ENCODE assay signal across 9 mouse cellular contexts in the genomic region with DNA sequence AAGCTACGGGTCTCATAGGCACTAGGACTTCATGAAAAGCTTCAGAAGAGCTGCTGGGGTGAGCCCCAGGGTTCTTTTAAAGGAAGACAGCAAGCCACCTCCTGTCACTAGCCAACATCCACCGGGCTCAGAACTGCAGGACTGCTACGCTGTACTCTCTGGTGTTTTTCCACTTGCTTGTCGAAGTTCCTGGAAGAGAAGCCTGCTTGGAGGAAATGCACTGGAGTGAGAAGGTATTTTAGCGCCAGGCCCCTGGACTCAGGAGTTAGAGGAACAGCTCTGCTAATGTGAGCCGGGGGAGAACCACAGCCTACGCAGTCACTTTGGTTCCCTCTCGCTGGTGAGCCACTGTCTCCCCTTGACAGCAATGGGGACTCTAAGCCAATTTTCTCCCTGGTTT. TPM values are rescaled to one million over a fixed set of nuclear protein-coding genes. Genes with fewer than 3 reads are reported as not detected.
DNase-seq lines count a peak whose midpoint lies in the region; ATAC-seq lines count a peak whose summit lies in the region.
"Had no signal": no experiment of that assay in that cellular context is flagged by ENCODE, and none has a peak within 500 bp of the region (broad histone marks: within the 10 kb centered on the region; RNA-seq: fewer than 3 reads in every experiment).

No protein-coding gene starts in this region.

- H3K36me3 ChIP-seq in hindbrain, embryonic 14.5 days (replicated peaks; ENCODE audit: control insufficient read depth, insufficient read depth): peaks cover 38% of the 10 kb centered on the region

- H3K4me3 ChIP-seq in hindbrain, embryonic 14.5 days (replicated peaks; ENCODE audit: low read length): no peak overlapping the region

- no peak overlapping the region for H3K4me2 ChIP-seq in hindbrain, embryonic 14.5 days (replicated peaks)

- 92% methylated on average over 8 of the region's 8 CpGs for WGBS in hindbrain, embryonic 14.5 days

- H3K27me3 ChIP-seq in hindbrain, embryonic 14.5 days (ENCODE audit: control insufficient read depth, insufficient read depth, low read length): no peaks in the 10 kb centered on the region

- peak; percentile 25 for DNase-seq in gastrocnemius, postnatal 25 days
- DNase-seq in gastrocnemius, adult 18-20 months (ENCODE audit: low spot score): no peak
- peak; percentile 8 for DNase-seq in Muller cell, postnatal 12 days (ENCODE audit: inconsistent ontology term)
- DNase-seq in kidney, adult 8-10 months: peak; percentile 55 to 62
- peak; percentile 52 for DNase-seq in naive thymus-derived CD4-positive, alpha-beta T cell, adult 2 months (ENCODE audit: low read depth)
- DNase-seq in hindbrain, embryonic 14.5 days (ENCODE audit: low spot score): no peak
- no peak for DNase-seq in right cerebral cortex, postnatal 14 days
- no peak for DNase-seq in testis, postnatal 10 days (ENCODE audit: low spot score)

- ATAC-seq in hindbrain, embryonic 14.5 days (ENCODE audit: low FRiP score): no peak

- no peaks in the 10 kb centered on the region for H3K9me3 ChIP-seq in hindbrain, embryonic 14.5 days (ENCODE audit: control insufficient read depth, low read length)

- no peak overlapping the region for H3K27ac ChIP-seq in hindbrain, embryonic 14.5 days

- no peak overlapping the region for H3K9ac ChIP-seq in hindbrain, embryonic 14.5 days

- H3K4me1 ChIP-seq in hindbrain, embryonic 14.5 days (replicated peaks; ENCODE audit: control insufficient read depth, insufficient read depth, low read length): peaks cover under 1% of the 10 kb centered on the region; the same call in 1 of the 2 replicates

RNA-seq across cellular contexts. Expression of a gene that starts 6.4 kb away (rescaled TPM):
- total RNA-seq in gastrocnemius, postnatal 25 days (2021): 1 to 10 TPM; 2.8 to 5.0 TPM
- total RNA-seq in gastrocnemius, adult 18-20 months (2021): 1 to 10 TPM; 4.3 to 5.5 TPM
- polyA plus RNA-seq in hindbrain, embryonic 14.5 days (2014; fragmentation: Nextera tagmentation; extraction: Ambion mirVana): 18.5 and 18.8 TPM in 2 replicates

RNA-seq across cellular contexts. Expression of a gene that starts 6.5 kb away (rescaled TPM):
- total RNA-seq in gastrocnemius, postnatal 25 days (2021): 10 to 100 TPM in 1 of 2 experiments, 1 to 10 TPM in 1; 7.0 to 11.5 TPM
- total RNA-seq in gastrocnemius, adult 18-20 months (2021): 1 to 10 TPM; 9.1 to 9.7 TPM
- polyA plus RNA-seq in hindbrain, embryonic 14.5 days (2014; fragmentation: Nextera tagmentation; extraction: Ambion mirVana): 20.4 and 25.2 TPM in 2 replicates

RNA-seq across cellular contexts. Expression of a gene that starts 6.5 kb away (rescaled TPM):
- under 1 TPM; 0.29 to 0.43 TPM for total RNA-seq in gastrocnemius, postnatal 25 days (2021)
- total RNA-seq in gastrocnemius, adult 18-20 months (2021): under 1 TPM in 1 of 2 experiments, not detected in 1; 0.14 TPM
- polyA plus RNA-seq in hindbrain, embryonic 14.5 days (2014; fragmentation: Nextera tagmentation; extraction: Ambion mirVana): 0.54 TPM in 1 of 2 replicates, not detected in the other

RNA-seq across cellular contexts. Expression of a gene that starts 11.5 kb away (rescaled TPM):
- total RNA-seq in gastrocnemius, postnatal 25 days (2021): 10 to 100 TPM; 53.5 to 56.8 TPM
- total RNA-seq in gastrocnemius, adult 18-20 months (2021): 10 to 100 TPM; 63.0 to 64.5 TPM
- 16.3 and 17.6 TPM in 2 replicates for polyA plus RNA-seq in hindbrain, embryonic 14.5 days (2014; fragmentation: Nextera tagmentation; extraction: Ambion mirVana)

RNA-seq across cellular contexts. Expression of a gene that starts 29.5 kb away (rescaled TPM):
- total RNA-seq in gastrocnemius, postnatal 25 days (2021): under 1 TPM; 0.56 to 0.70 TPM
- under 1 TPM in 1 of 2 experiments, not detected in 1; 0.55 TPM for total RNA-seq in gastrocnemius, adult 18-20 months (2021)
- 0.26 and 0.31 TPM in 2 replicates for polyA plus RNA-seq in hindbrain, embryonic 14.5 days (2014; fragmentation: Nextera tagmentation; extraction: Ambion mirVana)
- polyA plus RNA-seq: neural tube, embryonic 11.5 days had no signal

Comparison
In these comparisons a context has a peak if more than half of its experiments do, and no peak if none do; other contexts are left out.
1. DNase-seq: peak in gastrocnemius, postnatal 25 days (single experiment), Muller cell, postnatal 12 days (single experiment), kidney, adult 8-10 months (2 of 2) and naive thymus-derived CD4-positive, alpha-beta T cell, adult 2 months (single experiment); none in gastrocnemius, adult 18-20 months (single experiment), hindbrain, embryonic 14.5 days (single experiment), right cerebral cortex, postnatal 14 days (single experiment) and testis, postnatal 10 days (single experiment).